Mouse (Mus musculus) layer of hippocampus, adult 8-10 months (tissue): ENCODE measurements around the gene Lypd3. TPM values are rescaled to one million over a fixed set of nuclear protein-coding genes. Genes with fewer than 3 reads are reported as not detected.
"Not testable (repeated sequence)": the region's sequence is repeated elsewhere in the genome, so short reads cannot be mapped to it uniquely, and the experiment has no call there.

Source experiments
- DNase-seq, 2 experiments: peaks; one replicate each; pipeline ENCODE4 v3.0.0; 2022; ENCODE audit warnings: low spot score in 2 of 2
- total RNA-seq, 4 experiments: library from RNA; stranded (reverse); gene quantifications; 2 replicates each; pipeline ENCODE4 v1.2.4; 2022

Gene Lypd3
- total RNA-seq, 4 experiments from 2014 or later = 0.19 to 1.1 (median 0.34) TPM

- no peak for DNase-seq
Measured at GRCm38 (mm10) chr7:24661118-24661904, 25.0 kb downstream of the Lypd3 start.

GRCm38 (mm10) chr7:24662575-24662974 is 26.2 kb downstream of the Lypd3 start:
- peak; percentile 17 to 63 for DNase-seq

- DNase-seq = no peak
Measured at GRCm38 (mm10) chr7:24664301-24664700, 28.0 kb downstream of the Lypd3 start.

- DNase-seq = no peak
Measured at GRCm38 (mm10) chr7:24664959-24665358, 28.6 kb downstream of the Lypd3 start.

GRCm38 (mm10) chr7:24671944-24672439 is 35.6 kb downstream of the Lypd3 start:
- no peak for DNase-seq

GRCm38 (mm10) chr7:24676575-24676974 is 40.2 kb downstream of the Lypd3 start, which contains the start of gene Tex101:
Tex101 (minus strand) TSS chr7:24676675.
- no peak for DNase-seq

GRCm38 (mm10) chr7:24684121-24684520 is 47.8 kb downstream of the Lypd3 start:
- DNase-seq = not testable (repeated sequence)

GRCm38 (mm10) chr7:24687519-24687918 is 51.2 kb downstream of the Lypd3 start:
- not testable (repeated sequence) for DNase-seq

Other genes starting within 250 kb of the Lypd3 start
- gene Smg9, start 236.9 kb upstream of the Lypd3 start, total RNA-seq = 10 to 100 TPM; 33.8 to 49.8 (median 44.0) TPM
- not detected for gene Irgc1, start 184.3 kb upstream of the Lypd3 start, total RNA-seq
- 1 to 10 TPM in 3 of 4 experiments, under 1 TPM in 1; 0.87 to 8.3 (median 2.7) TPM for gene Plaur, start 174.1 kb upstream of the Lypd3 start, total RNA-seq
- gene Cadm4, start 154.5 kb upstream of the Lypd3 start, total RNA-seq = 100 to 1,000 TPM; 123 to 166 (median 143) TPM
- 10 to 100 TPM; 29.7 to 38.9 (median 34.5) TPM for gene Zfp428, start 129.5 kb upstream of the Lypd3 start, total RNA-seq
- gene AC161166.1, start 124.1 kb upstream of the Lypd3 start, total RNA-seq = not detected
- gene Irgq, start 105.9 kb upstream of the Lypd3 start, total RNA-seq = 10 to 100 TPM; 53.6 to 65.2 (median 60.0) TPM
- gene Pinlyp, start 90.4 kb upstream of the Lypd3 start, total RNA-seq = under 1 TPM in 1 of 4 experiments, not detected in 3; 0.41 TPM
- 10 to 100 TPM; 32.9 to 44.7 (median 41.3) TPM for gene Xrcc1, start 90.3 kb upstream of the Lypd3 start, total RNA-seq
- gene Ethe1, start 49.0 kb upstream of the Lypd3 start, total RNA-seq = 10 to 100 TPM; 10.9 to 15.8 (median 12.3) TPM
- gene Zfp575, start 48.9 kb upstream of the Lypd3 start, total RNA-seq = 1 to 10 TPM; 4.0 to 5.2 (median 4.9) TPM
- gene Phldb3, start 25.8 kb upstream of the Lypd3 start, total RNA-seq = under 1 TPM; 0.27 to 0.73 (median 0.35) TPM
- gene Tex101, start 40.1 kb downstream of the Lypd3 start, total RNA-seq = not detected
- not detected for gene BC049730, start 72.7 kb downstream of the Lypd3 start, total RNA-seq
- gene Gm4763, start 90.4 kb downstream of the Lypd3 start, total RNA-seq = not detected
- under 1 TPM in 1 of 4 experiments, not detected in 3; 0.10 TPM for gene Cd177, start 123.8 kb downstream of the Lypd3 start, total RNA-seq
- gene Ceacam10, start 140.7 kb downstream of the Lypd3 start, total RNA-seq = not detected
- gene Gm9844, start 225.7 kb downstream of the Lypd3 start, total RNA-seq = not detected
- not detected for gene Lypd4, start 233.4 kb downstream of the Lypd3 start, total RNA-seq
- not detected for gene Dmrtc2, start 233.5 kb downstream of the Lypd3 start, total RNA-seq
- gene Rps19, start 247.8 kb downstream of the Lypd3 start, total RNA-seq = 100 to 1,000 TPM; 518 to 648 (median 579) TPM